Mouse (Mus musculus): ENCODE results near the gene Arrdc5.
A peak's percentile ranks its signal among the peaks of the same experiment; 100 is the strongest.

Arrdc5 gene

DNA sequence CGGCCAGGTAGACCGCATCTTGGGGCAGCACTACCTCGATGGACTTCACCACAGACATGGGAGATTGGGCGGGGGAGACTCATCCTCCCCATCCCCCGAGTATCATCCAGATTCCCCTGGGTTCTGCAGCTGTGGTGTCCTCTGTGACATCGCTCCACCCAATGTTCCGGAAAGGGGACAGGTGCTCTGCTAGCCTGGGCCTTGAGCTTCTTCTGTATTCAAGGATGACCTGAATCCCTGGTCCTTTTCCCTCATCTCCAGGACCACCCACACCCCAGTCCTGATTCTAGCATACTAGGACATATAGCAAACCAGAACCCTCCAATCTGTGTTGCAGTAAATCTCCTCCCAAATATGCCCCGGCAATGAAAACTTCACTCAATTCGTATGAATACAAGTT, at the start of gene Arrdc5:
Arrdc5 (minus strand) TSS at position 101 of the 400 bp plus-strand sequence.
- no peak for DNase-seq (ENCODE audit: low read depth)

GRCm38 (mm10) chr17:56348586-56348985, 48.5 kb upstream of the Arrdc5 start:
- DNase-seq (ENCODE audit: low read depth): no peak

DNA sequence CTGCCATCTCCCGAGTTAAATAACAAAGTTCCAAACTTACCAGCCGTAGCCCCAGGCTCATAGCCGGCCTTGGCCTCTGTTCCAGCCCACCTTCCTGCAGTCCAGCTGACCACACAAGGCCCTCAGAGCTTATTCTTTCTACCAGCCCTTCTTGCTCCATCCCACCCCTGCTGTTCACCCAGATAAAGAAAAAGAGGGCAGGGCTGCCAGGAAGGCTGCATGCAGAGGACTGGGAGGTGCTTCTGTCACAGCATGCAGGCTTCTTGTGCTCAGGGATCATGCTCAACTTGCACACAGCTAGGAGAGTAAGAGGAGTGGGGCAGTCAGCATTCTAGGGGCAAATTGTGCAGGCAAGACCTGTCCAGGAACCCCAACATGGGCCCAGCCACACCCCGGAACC, 48.0 kb upstream of the Arrdc5 start:
- no peak for DNase-seq (ENCODE audit: low read depth)

GRCm38 (mm10) chr17:56345364-56345763, 45.3 kb upstream of the Arrdc5 start:
- no peak for DNase-seq (ENCODE audit: low read depth)

GRCm38 (mm10) chr17:56343466-56343865, 43.4 kb upstream of the Arrdc5 start:
- DNase-seq (ENCODE audit: low read depth): no peak

GRCm38 (mm10) chr17:56340717-56341116, 40.6 kb upstream of the Arrdc5 start:
- DNase-seq (ENCODE audit: low read depth): no peak

- DNase-seq (ENCODE audit: low read depth): peak; percentile 63
Observed at GRCm38 (mm10) chr17:56338909-56339308, 38.8 kb upstream of the Arrdc5 start.

- no peak for DNase-seq (ENCODE audit: low read depth)
Observed at GRCm38 (mm10) chr17:56337791-56338190, 37.7 kb upstream of the Arrdc5 start.

- DNase-seq (ENCODE audit: low read depth): peak; percentile 66
Observed at GRCm38 (mm10) chr17:56337190-56337589, 37.1 kb upstream of the Arrdc5 start.

DNA sequence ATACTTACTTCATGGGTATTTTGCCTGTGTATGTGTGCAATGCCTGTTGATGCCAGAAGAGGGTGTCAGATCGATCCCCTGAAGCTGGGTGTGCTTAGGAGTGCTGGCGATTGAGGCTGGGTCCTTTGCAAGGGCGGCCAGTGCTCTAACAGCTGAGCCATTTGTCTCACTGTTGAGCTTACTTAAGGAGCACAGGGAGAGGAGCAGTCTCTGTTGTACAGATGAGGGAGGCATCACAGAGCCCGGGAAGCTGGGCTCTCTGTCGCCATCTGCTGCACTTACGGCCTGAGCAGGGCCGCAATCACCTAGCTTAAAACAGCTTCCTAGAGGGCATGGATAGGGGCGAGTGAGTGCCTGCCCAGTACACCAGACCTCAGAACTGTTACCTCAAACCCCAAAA, 32.9 kb upstream of the Arrdc5 start:
- DNase-seq (ENCODE audit: low read depth): peak; percentile 34

- no peak for DNase-seq (ENCODE audit: low read depth)
Observed at GRCm38 (mm10) chr17:56331256-56331655, 31.2 kb upstream of the Arrdc5 start.

GRCm38 (mm10) chr17:56330345-56330744, 30.3 kb upstream of the Arrdc5 start:
- peak; percentile 49 for DNase-seq (ENCODE audit: low read depth)

DNA sequence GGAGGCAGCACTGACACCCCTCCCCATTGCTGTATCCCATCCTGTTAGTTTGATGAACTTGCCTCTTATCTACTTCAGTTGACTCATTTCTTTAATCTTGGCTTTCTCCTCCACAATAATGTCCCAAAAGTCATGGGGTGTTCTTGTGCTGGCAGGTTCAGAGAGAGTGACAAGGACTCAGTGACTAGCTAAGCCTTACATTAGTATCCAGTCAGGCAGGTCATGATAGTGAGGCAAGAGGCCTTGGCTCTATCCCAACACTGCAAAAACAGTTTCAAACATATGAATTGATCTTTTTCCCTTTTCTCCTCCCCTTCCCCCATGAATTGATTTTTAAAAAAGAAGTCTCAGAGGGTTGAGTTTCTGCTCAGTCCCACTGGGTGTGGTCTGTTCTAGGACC, 29.2 kb upstream of the Arrdc5 start:
- DNase-seq (ENCODE audit: low read depth): no peak

GRCm38 (mm10) chr17:56326153-56327147, 26.4 kb upstream of the Arrdc5 start:
- no peak for DNase-seq (ENCODE audit: low read depth)

DNA sequence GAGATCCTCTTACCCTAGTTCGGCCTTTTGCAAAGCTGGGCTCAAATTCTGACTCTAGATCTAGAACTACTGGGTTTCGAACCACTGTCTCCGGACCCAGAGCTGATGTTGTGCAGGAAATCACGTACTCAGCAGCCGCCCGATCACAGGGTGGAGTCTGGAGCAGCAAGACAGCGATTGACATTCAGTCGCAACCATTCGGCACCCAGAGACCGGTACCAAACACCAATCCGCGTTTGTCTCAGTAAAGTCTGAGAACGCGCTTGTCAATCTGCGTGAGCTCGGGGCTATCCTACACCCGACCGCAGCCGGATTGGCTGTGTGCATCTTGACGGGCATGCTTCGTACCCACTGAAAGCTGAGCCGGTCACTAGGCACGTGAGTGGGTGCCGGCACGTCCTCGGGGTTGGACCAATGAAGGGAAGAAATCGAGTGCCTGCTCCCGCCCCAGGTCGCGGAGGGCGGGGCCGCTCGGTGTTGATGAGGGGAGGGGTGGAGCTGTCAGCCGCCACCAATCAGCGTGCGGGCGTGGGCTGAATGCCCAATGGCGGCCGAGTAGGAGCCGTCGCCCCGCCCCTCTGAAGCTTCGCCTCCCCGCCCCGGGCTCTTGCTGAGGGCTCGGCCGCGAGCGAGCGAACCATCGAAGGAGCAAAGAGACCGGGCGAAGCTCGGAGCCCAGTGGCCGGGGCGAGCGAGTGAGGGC, 25.5 kb upstream of the Arrdc5 start, which contains the start of gene Kdm4b:
Kdm4b (plus strand) TSS at position 613 of the 703 bp plus-strand sequence.
- DNase-seq (ENCODE audit: low read depth): peak; percentile 99

DNA sequence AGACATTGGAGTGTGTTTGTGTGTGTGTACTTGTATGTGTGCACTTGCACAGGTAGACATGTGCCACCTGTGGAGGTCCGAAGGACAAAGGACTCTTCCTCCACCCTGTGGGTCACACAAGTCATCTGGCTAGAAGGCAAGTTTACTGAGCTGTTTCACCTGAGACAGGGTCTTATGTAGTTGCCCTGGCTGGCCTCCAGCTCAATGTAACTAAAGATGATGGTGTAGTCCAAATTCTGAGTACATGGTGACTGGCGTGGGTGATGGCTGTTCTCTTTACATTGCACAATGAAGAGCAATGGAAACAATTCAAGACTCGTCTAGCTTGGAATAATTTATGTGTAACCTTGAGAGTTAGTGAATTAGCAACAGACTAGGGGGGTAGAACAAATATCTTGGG, 24.3 kb upstream of the Arrdc5 start:
- DNase-seq (ENCODE audit: low read depth): no peak

GRCm38 (mm10) chr17:56309191-56309945, 9.3 kb upstream of the Arrdc5 start:
- no peak for DNase-seq (ENCODE audit: low read depth)

GRCm38 (mm10) chr17:56308088-56308487, 8.0 kb upstream of the Arrdc5 start:
- DNase-seq (ENCODE audit: low read depth): no peak

DNA sequence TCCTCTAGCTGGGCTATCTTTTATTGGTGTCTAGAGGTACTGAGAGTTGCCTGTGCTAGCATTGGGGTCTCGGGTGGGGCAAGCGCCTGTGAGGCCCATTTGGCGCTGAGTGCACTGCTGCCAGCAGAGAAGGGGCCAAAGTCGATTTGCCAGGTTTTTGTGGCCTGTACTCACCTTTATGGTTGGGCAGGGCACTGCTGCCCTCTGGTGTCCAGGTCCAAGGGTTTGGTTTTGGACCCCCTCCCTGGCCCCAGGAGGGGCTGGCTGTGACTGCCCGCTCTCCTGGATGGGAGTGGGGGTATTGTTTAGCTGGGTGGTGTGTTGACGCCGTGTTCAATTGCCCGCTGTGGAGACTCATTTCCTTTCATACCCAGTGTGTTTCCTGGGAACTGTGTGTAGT, 5.7 kb upstream of the Arrdc5 start:
- DNase-seq (ENCODE audit: low read depth): peak; percentile 33

- peak; percentile 20 for DNase-seq (ENCODE audit: low read depth)
Observed at GRCm38 (mm10) chr17:56305156-56305555, 5.1 kb upstream of the Arrdc5 start.

DNA sequence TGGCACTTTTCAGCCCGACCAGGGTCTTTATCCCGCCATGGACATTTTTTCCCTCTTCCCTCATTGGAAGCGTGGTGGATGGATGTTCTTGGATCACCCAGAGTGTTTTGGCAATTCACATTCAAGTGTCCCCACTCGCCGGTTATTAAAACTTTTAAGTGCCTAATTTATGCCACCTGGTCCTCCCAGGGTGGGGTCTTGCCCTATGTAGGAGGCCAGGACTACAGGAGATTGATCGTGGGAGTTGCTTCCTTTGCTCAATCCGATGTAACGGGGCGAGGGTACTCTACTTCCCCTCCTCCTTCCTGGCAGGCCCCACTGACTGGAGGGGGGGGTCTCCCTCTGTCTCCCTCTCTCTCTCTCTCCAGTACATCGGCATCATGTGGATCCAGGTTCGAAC, 4.6 kb upstream of the Arrdc5 start:
- DNase-seq (ENCODE audit: low read depth): no peak

Measured in induced T-regulatory cell, adult 2 months (primary cell).